Mouse (Mus musculus) megakaryocyte progenitor cell, adult 5-6 weeks (primary cell): ENCODE results near the gene Pter. TPM values are rescaled to one million over a fixed set of nuclear protein-coding genes. Genes with fewer than 3 reads are reported as not detected.

ENCODE experiments used
- ATAC-seq: replicated peaks from 2 replicates; pipeline ENCODE4 v1.8.0; 2016; ENCODE audit warnings: mild to moderate bottlenecking, moderate TSS enrichment, inconsistent platforms; ENCODE audit not compliant: poor library complexity
- total RNA-seq, 2 experiments: library from RNA; stranded (forward) in 1 of 2; stranded (reverse) in 1 of 2; fragments of 157-497, 149-512 nt in 1 of 2; fragments of 200-1000 nt in 1 of 2; gene quantifications; 2 replicates each; pipeline versions ENCODE4 v1.2.3 to v1.2.4; 2015 to 2017

Gene Pter
- total RNA-seq, 2 experiments from 2014 or later, result 15.1 to 27.4 TPM

DNA sequence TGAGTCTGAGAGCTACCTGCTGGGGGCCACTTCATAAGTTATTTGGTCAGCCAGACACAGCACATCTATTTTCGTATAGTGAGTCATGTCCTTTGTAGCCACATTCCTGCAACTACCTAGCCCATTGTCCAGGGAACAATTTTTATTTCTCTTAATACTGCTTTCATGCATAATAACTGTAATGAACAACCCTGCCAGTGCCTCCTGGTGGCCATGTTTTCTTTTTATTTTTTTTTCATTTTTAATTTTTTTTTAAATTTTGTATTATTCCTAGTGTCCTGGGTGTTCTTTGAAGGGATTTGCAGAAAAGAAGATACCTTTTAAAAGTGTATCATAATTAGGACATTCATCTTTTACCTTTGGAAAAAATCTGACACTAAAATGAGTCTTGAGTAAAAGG is 84.6 kb downstream of the Pter start:
- ATAC-seq, result no peak

DNA sequence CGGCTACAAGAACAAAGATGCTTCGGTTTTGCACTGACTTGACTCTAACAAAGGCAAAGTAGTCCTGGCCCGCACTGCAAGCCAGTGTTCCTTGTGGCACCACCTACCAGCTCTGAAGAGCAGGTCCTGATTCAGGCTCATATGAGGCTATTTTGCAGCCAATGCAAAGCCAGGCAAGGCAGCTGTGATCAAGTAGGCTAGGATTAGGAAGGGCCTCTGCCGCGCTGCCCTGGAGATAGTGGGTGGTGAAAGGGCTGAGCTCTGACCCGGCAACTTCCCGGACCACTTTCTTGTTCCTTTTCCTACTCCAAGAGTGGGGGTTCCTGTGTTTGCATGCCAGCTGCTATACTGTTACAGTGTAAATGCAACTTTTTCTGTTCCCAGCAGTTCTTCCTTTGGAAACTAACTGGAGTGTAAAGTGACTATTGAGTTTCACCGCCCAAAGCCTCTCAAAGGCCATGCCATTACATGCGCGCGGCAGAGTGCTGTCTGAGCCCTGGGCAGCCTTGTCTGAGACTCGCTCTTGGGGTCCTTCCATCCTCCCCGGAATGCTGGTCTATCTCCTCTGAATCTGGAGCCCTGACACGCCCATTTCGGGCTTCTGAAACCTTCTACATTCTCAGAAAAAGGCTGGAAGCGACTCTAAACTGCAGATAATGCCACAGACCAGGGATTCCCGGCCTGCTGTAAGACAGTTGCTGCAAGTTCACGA is 85.6 kb downstream of the Pter start:
- ATAC-seq, result 0 out of 2 replicates have a peak, but pooled peaks have one; percentile 13

DNA sequence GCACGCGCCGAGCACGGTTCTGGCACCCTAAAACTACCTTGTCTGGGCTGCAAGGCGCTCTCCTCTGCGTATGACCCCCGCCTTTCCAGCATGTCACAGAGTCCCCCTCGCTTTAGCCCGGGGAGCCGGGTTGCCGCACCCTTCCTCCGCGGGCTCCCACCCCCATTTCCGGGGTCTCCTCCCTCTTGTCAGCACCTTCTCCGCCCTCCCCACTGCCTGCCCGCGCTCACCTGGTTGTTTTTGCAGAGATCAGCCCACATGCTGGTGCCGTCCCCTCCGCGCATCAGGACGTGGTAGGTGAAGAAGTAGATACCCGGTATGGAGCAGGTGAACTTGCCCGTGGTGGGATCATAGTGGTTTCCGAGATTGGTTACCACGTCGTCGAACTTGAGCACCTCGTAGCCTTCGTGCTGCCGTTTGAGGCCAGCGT is 86.2 kb downstream of the Pter start:
- ATAC-seq, result no peak

DNA sequence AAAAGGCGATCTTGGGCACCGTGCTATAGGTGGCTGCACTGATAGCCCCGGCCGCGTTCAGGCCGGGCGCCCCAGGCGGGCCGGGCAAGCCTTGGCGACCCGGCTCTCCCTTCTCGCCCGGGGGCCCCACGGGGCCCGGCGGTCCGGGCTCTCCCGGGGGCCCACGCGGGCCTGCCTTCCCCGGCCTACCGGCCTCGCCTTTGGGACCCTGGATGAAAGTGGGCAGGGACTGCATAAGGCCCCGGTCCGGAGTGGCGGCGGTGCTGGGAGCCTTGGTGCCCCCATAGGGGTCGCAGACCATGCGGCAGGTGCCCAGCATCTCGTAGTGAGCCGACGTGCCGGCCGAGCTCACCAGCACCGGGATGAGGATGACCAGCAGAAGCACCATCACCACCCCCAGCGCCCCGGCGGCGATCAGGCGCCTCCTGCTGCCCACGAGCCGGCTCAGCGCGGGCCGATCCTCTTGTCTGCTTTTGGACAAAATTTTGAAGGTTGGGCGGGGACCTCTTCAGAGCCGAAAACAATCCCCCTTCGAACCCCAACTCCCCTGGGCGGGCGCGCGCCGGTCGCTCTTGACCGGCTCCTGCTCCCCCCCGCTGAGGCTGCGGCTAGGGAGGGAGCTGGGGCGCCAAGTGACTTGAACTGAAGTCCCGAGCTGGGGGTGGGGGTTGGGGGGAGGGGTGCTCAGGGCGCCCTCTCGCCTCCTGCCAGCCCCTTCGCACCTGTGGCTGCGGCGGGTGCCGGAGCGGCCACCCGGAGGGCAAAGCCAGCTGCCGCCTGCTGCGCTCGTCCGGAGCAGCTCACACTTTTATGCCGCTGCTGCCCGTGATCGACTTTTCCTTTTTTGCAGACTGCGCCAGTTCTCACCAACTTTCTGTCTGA is 86.9 kb downstream of the Pter start:
- 0 out of 2 replicates have a peak, but pooled peaks have one; percentile 23 for ATAC-seq

DNA sequence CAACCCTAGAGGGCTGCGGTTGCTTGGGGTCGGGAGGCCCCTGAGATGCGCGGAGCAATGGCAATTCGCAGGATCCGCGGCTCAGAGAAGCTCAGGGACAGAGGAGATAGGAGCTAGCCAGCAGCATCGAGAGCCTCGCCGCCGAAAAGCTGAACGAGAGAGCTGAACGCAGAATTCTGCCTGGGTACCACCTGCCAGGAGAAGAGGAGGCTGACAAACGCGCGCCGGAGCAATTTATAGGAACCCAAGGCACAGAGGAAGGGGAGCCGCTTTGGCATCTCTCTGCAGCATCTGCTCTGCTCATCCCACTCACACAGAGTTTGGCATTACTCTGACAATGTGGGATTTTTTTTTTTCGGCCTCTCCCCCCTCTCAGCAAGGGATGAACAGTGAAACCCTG is 87.6 kb downstream of the Pter start, which contains the start of gene C1ql3:
Gene C1ql3, minus strand, starts transcription at position 335 of the 400 bp plus-strand sequence.
- peak; percentile 27; the same call in 1 of the 2 replicates for ATAC-seq

DNA sequence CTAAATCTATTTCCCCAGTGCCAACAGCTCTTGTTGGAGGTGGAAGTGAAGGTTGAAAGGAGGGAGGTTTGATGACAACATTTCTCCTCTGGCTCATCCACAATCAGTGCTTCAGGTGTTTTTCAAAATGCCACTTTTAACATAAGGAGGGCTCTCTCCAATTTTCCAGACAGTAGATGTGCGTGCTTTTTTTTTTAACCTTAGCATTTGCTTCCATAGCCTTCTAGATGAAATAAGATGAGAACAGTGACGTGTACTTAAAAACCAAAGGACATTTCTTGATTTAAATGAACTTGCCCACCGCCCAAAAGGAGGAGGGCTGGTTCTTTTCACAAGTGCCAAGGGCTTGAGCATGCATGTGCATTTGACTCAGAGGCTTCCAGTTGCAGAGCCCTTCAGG is 88.1 kb downstream of the Pter start:
- no peak for ATAC-seq

DNA sequence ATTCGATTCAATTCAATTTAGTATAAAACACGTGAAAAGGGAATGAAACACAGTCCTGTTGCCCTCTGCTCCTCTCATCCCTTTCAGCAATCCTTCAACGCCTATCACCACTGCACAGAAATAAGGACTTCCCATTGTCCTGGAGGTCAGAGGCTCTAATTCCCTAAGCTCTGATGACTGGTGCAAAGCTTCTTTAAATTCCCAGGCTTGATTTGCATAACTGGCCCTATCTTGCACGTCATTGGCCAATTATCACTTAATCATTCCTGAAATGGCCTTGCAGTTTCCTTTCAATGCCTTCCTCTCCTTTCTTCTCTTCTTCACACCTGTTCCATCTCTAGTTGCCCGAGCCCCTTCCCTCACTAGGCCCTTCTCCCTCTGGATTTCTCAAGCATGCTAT is 94.5 kb downstream of the Pter start:
- no peak for ATAC-seq

DNA sequence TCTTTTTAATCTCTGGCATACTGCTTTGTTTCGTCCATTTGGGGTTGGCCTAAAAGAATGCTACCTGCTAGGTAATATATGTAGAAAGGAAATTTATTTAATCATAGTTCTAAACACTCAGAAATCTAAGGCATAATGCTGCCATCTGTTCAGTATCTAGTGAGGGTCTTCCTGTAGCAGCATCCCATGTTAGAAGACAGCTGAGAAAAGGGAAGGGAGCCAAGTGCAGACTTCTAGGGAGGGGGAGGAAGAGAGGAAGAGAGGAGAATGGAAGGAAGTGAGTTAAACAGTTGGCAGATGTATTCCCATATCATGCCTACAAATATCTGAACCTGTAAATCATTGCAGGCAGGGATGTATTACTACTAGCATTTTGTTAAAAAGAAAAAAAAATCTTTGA is 95.0 kb downstream of the Pter start:
- no peak for ATAC-seq

DNA sequence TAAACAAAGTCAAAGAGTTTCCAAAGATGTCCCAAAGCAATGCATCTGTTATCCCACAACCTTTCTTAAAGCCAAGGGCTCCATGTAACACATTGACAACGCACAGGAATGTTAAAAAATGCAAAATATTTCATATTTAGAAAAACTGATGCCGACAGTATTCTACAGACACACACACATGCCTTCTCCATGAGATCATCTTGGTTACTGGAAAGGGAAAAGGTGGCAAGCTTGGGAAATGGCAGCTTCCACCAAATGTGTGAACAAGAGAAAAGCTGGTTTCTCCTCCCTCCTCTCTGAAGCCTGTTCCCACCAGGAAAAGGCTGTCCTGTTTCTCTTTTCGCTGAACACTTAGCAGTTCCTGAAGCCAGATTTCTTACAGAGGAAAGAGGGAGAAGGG is 114.9 kb downstream of the Pter start:
- no peak for ATAC-seq

DNA sequence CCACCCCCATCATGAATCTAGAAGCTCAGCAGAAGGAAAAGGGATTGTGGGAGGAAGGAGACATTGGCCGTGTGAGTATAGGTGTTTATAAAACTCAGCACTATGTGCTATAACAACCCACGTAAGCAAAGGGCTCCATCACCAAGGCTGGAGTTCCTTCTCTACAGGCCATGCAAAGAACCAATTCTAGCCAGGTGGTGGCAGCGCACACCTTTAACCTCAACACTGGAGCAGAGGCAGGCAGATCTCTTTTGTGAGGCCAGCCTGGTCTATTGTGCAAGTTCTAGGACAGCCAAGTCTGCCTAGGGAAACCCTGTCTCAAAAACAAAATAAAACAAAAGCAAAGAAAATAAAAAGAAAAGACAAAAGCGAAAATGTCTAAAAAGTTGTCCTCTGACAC is 115.9 kb downstream of the Pter start:
- no peak for ATAC-seq

DNA sequence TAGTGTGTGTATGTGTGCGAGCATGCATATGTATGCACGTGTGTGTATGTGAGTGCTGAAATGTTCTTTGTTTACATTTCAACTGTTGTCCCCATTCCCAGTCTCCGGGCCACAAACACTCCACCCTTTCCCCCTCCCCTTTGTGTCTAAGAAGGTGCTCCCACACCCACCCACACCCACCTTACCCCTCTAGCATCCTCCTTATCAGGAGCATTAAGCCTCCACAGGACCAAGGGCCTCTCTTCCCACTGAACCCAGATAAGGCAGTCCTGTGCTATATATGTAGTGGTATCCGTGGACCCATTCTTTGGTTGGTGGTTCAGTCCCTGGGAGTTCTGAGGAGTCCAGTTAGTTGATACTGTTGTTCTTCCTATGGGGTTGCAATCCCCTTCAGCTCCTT is 120.7 kb downstream of the Pter start:
- no peak for ATAC-seq

DNA sequence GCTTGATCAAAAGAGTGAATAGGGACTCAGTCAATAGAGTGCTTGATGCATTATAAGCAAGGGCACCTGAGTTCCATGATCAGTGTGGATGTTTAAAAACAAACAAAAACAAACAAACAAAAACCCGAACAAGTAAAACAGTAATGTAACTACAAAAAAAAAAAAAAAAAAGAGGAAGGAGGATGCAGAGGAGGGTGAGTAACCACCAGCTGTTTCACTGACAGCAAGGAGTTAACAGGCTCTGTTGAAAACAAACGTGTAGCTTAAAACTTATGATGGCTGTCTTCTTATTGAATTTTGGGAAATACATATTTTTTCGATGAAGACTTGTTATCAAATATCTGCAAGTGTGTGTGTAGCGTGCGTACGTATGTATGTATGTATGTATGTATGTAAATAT is 124.8 kb downstream of the Pter start:
- ATAC-seq, result no peak

Other genes starting within 250 kb of the Pter start
- not detected in 2 replicates for gene C1ql3, start 87.8 kb downstream of the Pter start, total RNA-seq (2015)
- gene C1ql3, start 87.8 kb downstream of the Pter start, total RNA-seq (2017), result not detected in 2 replicates